Mouse (Mus musculus) common myeloid progenitor, adult 5-6 weeks (primary cell): ENCODE data around the gene Zfp1. TPM values are rescaled to one million over a fixed set of nuclear protein-coding genes. Genes with fewer than 3 reads are reported as not detected.

ENCODE experiments used
- ATAC-seq: replicated peaks from 2 replicates; pipeline ENCODE4 v1.8.0; 2016; ENCODE audit warnings: low read depth, mild to moderate bottlenecking, moderate TSS enrichment, inconsistent platforms; ENCODE audit not compliant: poor library complexity, severe bottlenecking
- total RNA-seq: library from RNA; stranded (forward); fragments of 200-1000, 187-1606 nt; gene quantifications from 2 replicates; pipeline ENCODE4 v1.2.3, GENCODE M21; 2017

The Zfp1 gene
- total RNA-seq, 1 experiment from 2014 or later = 9.8 TPM

- ATAC-seq = no peak
Observed at GRCm38 (mm10) chr8:111705699-111706098, 62.5 kb downstream of the Zfp1 start.

- ATAC-seq = no peak
Observed at GRCm38 (mm10) chr8:111708265-111708664, 65.1 kb downstream of the Zfp1 start.

GRCm38 (mm10) chr8:111709223-111709622, 66.0 kb downstream of the Zfp1 start:
- no peak for ATAC-seq

GRCm38 (mm10) chr8:111710777-111711485, 67.7 kb downstream of the Zfp1 start:
- ATAC-seq = no peak

GRCm38 (mm10) chr8:111712135-111712534, 68.9 kb downstream of the Zfp1 start:
- no peak for ATAC-seq

GRCm38 (mm10) chr8:111712588-111712987, 69.4 kb downstream of the Zfp1 start:
- ATAC-seq = peak; percentile 62; the same call in 1 of the 2 replicates

GRCm38 (mm10) chr8:111713291-111713690, 70.1 kb downstream of the Zfp1 start:
- ATAC-seq = no peak

- ATAC-seq = no peak
Observed at GRCm38 (mm10) chr8:111713817-111714216, 70.6 kb downstream of the Zfp1 start.

- no peak for ATAC-seq
Observed at GRCm38 (mm10) chr8:111714295-111714694, 71.1 kb downstream of the Zfp1 start.

GRCm38 (mm10) chr8:111715514-111715913, 72.3 kb downstream of the Zfp1 start:
- no peak for ATAC-seq

- ATAC-seq = no peak
Observed at GRCm38 (mm10) chr8:111716603-111717487, 73.6 kb downstream of the Zfp1 start.

- ATAC-seq = no peak
Observed at GRCm38 (mm10) chr8:111717488-111717792, 74.2 kb downstream of the Zfp1 start.

GRCm38 (mm10) chr8:111717866-111718265, 74.7 kb downstream of the Zfp1 start:
- ATAC-seq = no peak

- no peak for ATAC-seq
Observed at GRCm38 (mm10) chr8:111718937-111719336, 75.7 kb downstream of the Zfp1 start.

GRCm38 (mm10) chr8:111720115-111720544, 76.9 kb downstream of the Zfp1 start:
- ATAC-seq = peak; percentile 49

Other genes starting within 250 kb of the Zfp1 start
- gene Fa2h, start 249.6 kb upstream of the Zfp1 start, total RNA-seq = not detected in 2 replicates
- gene Wdr59, start 121.3 kb upstream of the Zfp1 start, total RNA-seq = 5.1 and 7.9 TPM in 2 replicates
- 71.0 and 78.3 TPM in 2 replicates for gene Znrf1, start 107.3 kb upstream of the Zfp1 start, total RNA-seq
- 0.32 and 0.87 TPM in 2 replicates for gene Ldhd, start 13.0 kb upstream of the Zfp1 start, total RNA-seq
- not detected in 2 replicates for gene Ctrb1, start 47.6 kb downstream of the Zfp1 start, total RNA-seq
- not detected in 2 replicates for gene Bcar1, start 100.4 kb downstream of the Zfp1 start, total RNA-seq
- gene Cfdp1, start 210.9 kb downstream of the Zfp1 start, total RNA-seq = 202 and 252 TPM in 2 replicates
- 2.3 and 2.5 TPM in 2 replicates for gene Tmem170, start 233.3 kb downstream of the Zfp1 start, total RNA-seq